ENCODE assay signal across 13 mouse cellular contexts in genomic region chr8:88383164-88383556, GRCm38 (mm10). TPM values are rescaled to one million over a fixed set of nuclear protein-coding genes. Genes with fewer than 3 reads are reported as not detected.
DNase-seq lines count a peak whose midpoint lies in the region; ATAC-seq and TF ChIP-seq lines count a peak whose summit lies in the region.
"Had no signal": no experiment of that assay in that cellular context is flagged by ENCODE, and none has a peak within 500 bp of the region (broad histone marks: within the 10 kb centered on the region; RNA-seq: fewer than 3 reads in every experiment).

No protein-coding gene starts in this region.

- H3K27me3 ChIP-seq in kidney, adult 2 months (replicated peaks; ENCODE audit: control insufficient read depth, insufficient read depth, low read length): no peaks in the 10 kb centered on the region
- no peaks in the 10 kb centered on the region for H3K27me3 ChIP-seq in embryonic facial prominence, embryonic 12.5 days
- H3K27me3 ChIP-seq: kidney, embryonic 15.5 days had no signal

- H3K4me1 ChIP-seq in kidney, adult 2 months (ENCODE audit: control insufficient read depth, insufficient read depth, low read length): no peaks in the 10 kb centered on the region
- H3K4me1 ChIP-seq in embryonic facial prominence, embryonic 12.5 days: 0 out of 2 replicates have a peak, but pooled peaks cover 4% of the 10 kb centered on the region
- H3K4me1 ChIP-seq: liver, embryonic 15.5 days had no signal

- no peaks in the 10 kb centered on the region for H3K9me3 ChIP-seq in embryonic facial prominence, embryonic 12.5 days
- H3K9me3 ChIP-seq: kidney, embryonic 15.5 days; liver, embryonic 15.5 days had no signal

- H3K36me3 ChIP-seq in kidney, adult 2 months (ENCODE audit: control insufficient read depth, insufficient read depth, low read length): no peaks in the 10 kb centered on the region
- H3K36me3 ChIP-seq in embryonic facial prominence, embryonic 12.5 days: no peaks in the 10 kb centered on the region
- H3K36me3 ChIP-seq: kidney, embryonic 15.5 days; liver, embryonic 15.5 days had no signal

- ATAC-seq in embryonic facial prominence, embryonic 12.5 days (ENCODE audit: insufficient number of reproducible peaks, insufficient read depth, low FRiP score, low TSS enrichment): no peak
- ATAC-seq in megakaryocyte-erythroid progenitor cell, adult 5-6 weeks (replicated peaks; ENCODE audit: low FRiP score, low TSS enrichment, poor library complexity, severe bottlenecking): peak; percentile 64

- no peak overlapping the region for H3K4me2 ChIP-seq in embryonic facial prominence, embryonic 12.5 days (replicated peaks)
- H3K4me2 ChIP-seq: kidney, embryonic 15.5 days; liver, embryonic 15.5 days had no signal

- no peak overlapping the region for H3K9ac ChIP-seq in embryonic facial prominence, embryonic 12.5 days
- H3K9ac ChIP-seq: kidney, embryonic 15.5 days; liver, embryonic 15.5 days had no signal

- 0 out of 2 replicates have a peak, but pooled peaks have one; percentile 8 for TF ChIP-seq CTCF in kidney, adult 2 months (conservative IDR thresholded peaks at IDR 0.05; ENCODE audit: insufficient read depth, insufficient read length, low read depth, low read length)

- 86% methylated on average over 2 of the region's 2 CpGs for WGBS in kidney, adult 2 months
- WGBS in embryonic facial prominence, embryonic 12.5 days: 79% methylated on average over 2 of the region's 2 CpGs

- H3K27ac ChIP-seq in kidney, adult 2 months (ENCODE audit: insufficient read depth, low read depth, low read length): no peak overlapping the region
- H3K27ac ChIP-seq in embryonic facial prominence, embryonic 12.5 days: peak overlapping the region; percentile 80
- H3K27ac ChIP-seq: kidney, embryonic 15.5 days; liver, embryonic 15.5 days had no signal

- no peak for TF ChIP-seq POLR2A in kidney, adult 2 months (IDR thresholded peaks at IDR 0.05; ENCODE audit: low read depth, low read length)

- DNase-seq in kidney, adult 2 months: no peak
- no peak for DNase-seq in kidney, postnatal 4 days
- DNase-seq in ES-CJ7 (ENCODE audit: low read depth, low spot score): peak; percentile 88
- no peak for DNase-seq in T-cell, adult 2 months (ENCODE audit: low spot score)
- no peak for DNase-seq in urinary bladder, postnatal 4 days (ENCODE audit: low spot score in 2 of 2)
- DNase-seq in cerebellum, postnatal 4 days (ENCODE audit: low spot score in 2 of 2): no peak
- DNase-seq: heart, postnatal 10 days; thymus, adult 2 months had no signal

- H3K4me3 ChIP-seq in kidney, adult 2 months (ENCODE audit: insufficient read depth, low read depth, low read length): no peak overlapping the region
- no peak overlapping the region for H3K4me3 ChIP-seq in embryonic facial prominence, embryonic 12.5 days
- H3K4me3 ChIP-seq: kidney, embryonic 15.5 days; liver, embryonic 15.5 days; myocyte had no signal

RNA-seq across cellular contexts. Expression of gene Brd7, which starts 21.2 kb away (rescaled TPM):
- 23.9 and 25.6 TPM in 2 replicates for polyA plus RNA-seq in kidney, adult 2 months (2012; rRNA removed)
- 92.7 and 94.5 TPM in 2 replicates for polyA plus RNA-seq in embryonic facial prominence, embryonic 12.5 days (2016; fragmentation: Nextera tagmentation; extraction: Ambion mirVana)
- total RNA-seq in megakaryocyte-erythroid progenitor cell, adult 5-6 weeks (2014; fragmentation: Nextera tagmentation): 79.1 and 115 TPM in 2 replicates
- total RNA-seq in megakaryocyte-erythroid progenitor cell, adult 5-6 weeks (2017): 106 and 134 TPM in 2 replicates
